Mouse (Mus musculus) liver, embryonic 13.5 days (tissue): ENCODE data around the gene Foxp4. TPM values are rescaled to one million over a fixed set of nuclear protein-coding genes. Genes with fewer than 3 reads are reported as not detected.

Experiments used
- ATAC-seq: fragments of 200-750 bp; cut with Nextera tagmentation; 2 replicates; pipeline ENCODE4 v1.8.0; 2017; ENCODE audit warnings: low read depth, mild to moderate bottlenecking, moderate number of reproducible peaks, moderate library complexity
- DNase-seq: peaks from one replicate; pipeline ENCODE4 v3.0.0; 2022
- H3K27ac ChIP-seq: fragments of 300-500 bp; sonication (generic); 2 replicates; pipeline ENCODE4 v1.5.1; 2015; ENCODE audit warnings: moderate library complexity, mild to moderate bottlenecking, inconsistent platforms
- H3K27me3 ChIP-seq: fragments of 300-500 bp; sonication (generic); 2 replicates; pipeline ENCODE4 v1.6.1; 2015; ENCODE audit warnings: mild to moderate bottlenecking, inconsistent platforms
- H3K36me3 ChIP-seq: fragments of 300-500 bp; sonication (generic); 2 replicates; pipeline ENCODE4 v1.6.1; 2015; ENCODE audit warnings: mild to moderate bottlenecking, inconsistent platforms
- H3K4me1 ChIP-seq: fragments of 300-500 bp; sonication (generic); replicated peaks from 2 replicates; pipeline ENCODE4 v1.6.1; 2015; ENCODE audit warnings: inconsistent platforms
- H3K4me2 ChIP-seq: fragments of 300-500 bp; sonication (generic); 2 replicates; pipeline ENCODE4 v1.6.1; 2015; ENCODE audit warnings: inconsistent platforms, mild to moderate bottlenecking, moderate library complexity
- H3K4me3 ChIP-seq: fragments of 300-500 bp; sonication (generic); replicated peaks from 2 replicates; pipeline ENCODE4 v1.5.1; 2015; ENCODE audit warnings: mild to moderate bottlenecking, inconsistent platforms
- H3K9ac ChIP-seq: fragments of 300-500 bp; sonication (generic); 2 replicates; pipeline ENCODE4 v1.6.1; 2015; ENCODE audit warnings: mild to moderate bottlenecking, inconsistent platforms
- H3K9me3 ChIP-seq: fragments of 300-500 bp; sonication (generic); replicated peaks from 2 replicates; pipeline ENCODE4 v1.6.1; 2016; ENCODE audit warnings: inconsistent platforms
- WGBS: fragments of 180-500 bp; shearing (Covaris S2); methylation state at CpG from one replicate; pipeline ENCODE4 v1.1.7; 2015; ENCODE audit not compliant: insufficient replicate concordance; 5-methylcytosine and 5-hydroxymethylcytosine counted together
- polyA plus RNA-seq: library from polyadenylated mRNA; unstranded; fragments of >200 nt; fragmentation: Nextera tagmentation; extraction: Ambion mirVana; gene quantifications from 2 replicates; pipeline ENCODE4 v1.2.1, GENCODE M21; 2015

Gene Foxp4
- polyA plus RNA-seq, 1 experiment from 2014 or later: 3.9 TPM

GRCm38 (mm10) chr17:47889267-47889666 is 35.2 kb downstream of the Foxp4 start:
- H3K4me3 ChIP-seq: no peak overlapping the region
- DNase-seq (no peak), ATAC-seq (no peak)
- H3K27me3 ChIP-seq: no peaks in the 10 kb centered on the region
- H3K9me3 ChIP-seq: no peaks in the 10 kb centered on the region
- H3K4me1 ChIP-seq: peaks cover 55% of the 10 kb centered on the region
- no peak overlapping the region for H3K9ac ChIP-seq
- 78% methylated on average over 19 of the region's 19 CpGs for WGBS
- peak overlapping the region; percentile 0; the same call in 1 of the 2 replicates for H3K27ac ChIP-seq
- peaks cover 8% of the 10 kb centered on the region for H3K36me3 ChIP-seq
- H3K4me2 ChIP-seq: no peak overlapping the region

- H3K27ac ChIP-seq: peak overlapping the region; percentile 0; the same call in 1 of the 2 replicates
- no peak overlapping the region for H3K9ac ChIP-seq
- no peak overlapping the region for H3K4me3 ChIP-seq
- no peak for DNase-seq
- ATAC-seq: no peak
- no peak overlapping the region for H3K4me2 ChIP-seq
- WGBS: 69% methylated on average over 7 of the region's 7 CpGs
- no peaks in the 10 kb centered on the region for H3K27me3 ChIP-seq
- peaks cover 55% of the 10 kb centered on the region for H3K4me1 ChIP-seq
- no peaks in the 10 kb centered on the region for H3K9me3 ChIP-seq
- H3K36me3 ChIP-seq: peaks cover 1% of the 10 kb centered on the region; the same call in 1 of the 2 replicates
These were observed 35.8 kb downstream of the Foxp4 start for GRCm38 (mm10) chr17:47888641-47889040.

- ATAC-seq: peak; percentile 6; the same call in 1 of the 2 replicates
- Histone ChIP-seq H3K4me1 (peaks cover 57% of the 10 kb centered on the region), H3K9me3 (no peaks in the 10 kb centered on the region), H3K36me3 (0 out of 2 replicates have a peak, but pooled peaks cover 2% of the 10 kb centered on the region), H3K27ac (peak overlapping the region; percentile 73), H3K4me3 (no peak overlapping the region), H3K27me3 (no peaks in the 10 kb centered on the region), H3K4me2 (0 out of 2 replicates have a peak overlapping the region, but pooled peaks have one; percentile 12), H3K9ac (peak overlapping the region; percentile 22; the same call in 1 of the 2 replicates)
- no peak for DNase-seq
- 19% methylated on average over 6 of the region's 6 CpGs for WGBS
These were observed 36.3 kb downstream of the Foxp4 start for GRCm38 (mm10) chr17:47888155-47888455.

GRCm38 (mm10) chr17:47887381-47888154 is 36.9 kb downstream of the Foxp4 start:
- Histone ChIP-seq H3K9ac (peak overlapping the region; percentile 22; the same call in 1 of the 2 replicates), H3K27ac (peak overlapping the region; percentile 73), H3K4me2 (0 out of 2 replicates have a peak overlapping the region, but pooled peaks have one; percentile 12), H3K4me1 (peaks cover 61% of the 10 kb centered on the region), H3K27me3 (no peaks in the 10 kb centered on the region), H3K4me3 (no peak overlapping the region), H3K9me3 (no peaks in the 10 kb centered on the region), H3K36me3 (0 out of 2 replicates have a peak, but pooled peaks cover 5% of the 10 kb centered on the region)
- 25% methylated on average over 13 of the region's 13 CpGs for WGBS
- peak; percentile 55 for ATAC-seq
- no peak for DNase-seq

GRCm38 (mm10) chr17:47883099-47883498 is 41.3 kb downstream of the Foxp4 start:
- H3K27me3 ChIP-seq: no peaks in the 10 kb centered on the region
- WGBS: 50% methylated on average over 5 of the region's 5 CpGs
- DNase-seq (no peak), ATAC-seq (no peak)
- H3K4me3 ChIP-seq: no peak overlapping the region
- H3K9me3 ChIP-seq: no peaks in the 10 kb centered on the region
- H3K27ac ChIP-seq: no peak overlapping the region
- no peak overlapping the region for H3K9ac ChIP-seq
- H3K4me1 ChIP-seq: peaks cover 46% of the 10 kb centered on the region
- H3K4me2 ChIP-seq: no peak overlapping the region
- H3K36me3 ChIP-seq: peaks cover 15% of the 10 kb centered on the region; the same call in 1 of the 2 replicates

- no peak overlapping the region for H3K4me2 ChIP-seq
- ATAC-seq: no peak
- peaks cover 26% of the 10 kb centered on the region; the same call in 1 of the 2 replicates for H3K36me3 ChIP-seq
- no peak for DNase-seq
- H3K27me3 ChIP-seq: no peaks in the 10 kb centered on the region
- peaks cover 32% of the 10 kb centered on the region for H3K4me1 ChIP-seq
- no peaks in the 10 kb centered on the region for H3K9me3 ChIP-seq
- H3K9ac ChIP-seq: no peak overlapping the region
- no peak overlapping the region for H3K4me3 ChIP-seq
- no peak overlapping the region for H3K27ac ChIP-seq
- WGBS: 76% methylated on average over 13 of the region's 13 CpGs
These were observed 43.1 kb downstream of the Foxp4 start for GRCm38 (mm10) chr17:47881330-47881729.

- H3K4me2 ChIP-seq: no peak overlapping the region
These were observed 45.2 kb downstream of the Foxp4 start for GRCm38 (mm10) chr17:47879207-47879606.

GRCm38 (mm10) chr17:47878378-47879089 is 45.9 kb downstream of the Foxp4 start:
- DNase-seq: no peak
- Histone ChIP-seq H3K4me2 (no peak overlapping the region), H3K27me3 (no peaks in the 10 kb centered on the region), H3K27ac (no peak overlapping the region), H3K36me3 (peaks cover 40% of the 10 kb centered on the region), H3K4me1 (peaks cover 35% of the 10 kb centered on the region), H3K4me3 (no peak overlapping the region), H3K9me3 (no peaks in the 10 kb centered on the region), H3K9ac (no peak overlapping the region)
- no peak for ATAC-seq
- WGBS: 61% methylated on average over 35 of the region's 35 CpGs

More at GRCm38 (mm10) chr17:47879207-47879606, 45.2 kb downstream of the Foxp4 start:
- H3K27me3 ChIP-seq: no peaks in the 10 kb centered on the region
- ATAC-seq: no peak
- peaks cover 28% of the 10 kb centered on the region for H3K4me1 ChIP-seq
- H3K9me3 ChIP-seq: no peaks in the 10 kb centered on the region
- H3K27ac ChIP-seq: no peak overlapping the region
- H3K4me3 ChIP-seq: no peak overlapping the region
- peaks cover 40% of the 10 kb centered on the region for H3K36me3 ChIP-seq
- DNase-seq: no peak
- H3K9ac ChIP-seq: no peak overlapping the region
- WGBS: 53% methylated on average over 3 of the region's 3 CpGs

- Histone ChIP-seq H3K36me3 (peaks cover 40% of the 10 kb centered on the region), H3K27ac (no peak overlapping the region), H3K4me2 (no peak overlapping the region), H3K4me3 (no peak overlapping the region), H3K4me1 (peaks cover 34% of the 10 kb centered on the region), H3K9ac (no peak overlapping the region), H3K27me3 (no peaks in the 10 kb centered on the region), H3K9me3 (no peaks in the 10 kb centered on the region)
- ATAC-seq: 0 out of 2 replicates have a peak, but pooled peaks have one; percentile 17
- no peak for DNase-seq
- WGBS: 60% methylated on average over 10 of the region's 10 CpGs
These were observed 46.6 kb downstream of the Foxp4 start for GRCm38 (mm10) chr17:47877715-47878377.

- Histone ChIP-seq H3K9ac (no peak overlapping the region), H3K9me3 (no peaks in the 10 kb centered on the region), H3K27ac (no peak overlapping the region), H3K4me2 (no peak overlapping the region), H3K4me1 (peaks cover 33% of the 10 kb centered on the region), H3K4me3 (no peak overlapping the region), H3K27me3 (no peaks in the 10 kb centered on the region), H3K36me3 (peaks cover 42% of the 10 kb centered on the region)
- DNase-seq (no peak), ATAC-seq (no peak)
- 72% methylated on average over 26 of the region's 26 CpGs for WGBS
These were observed 47.4 kb downstream of the Foxp4 start for GRCm38 (mm10) chr17:47876776-47877714.
